Mouse (Mus musculus) cortical plate, adult 2 months (tissue): ENCODE measurements around the gene Pgpep1. TPM values are rescaled to one million over a fixed set of nuclear protein-coding genes. Genes with fewer than 3 reads are reported as not detected.

Source experiments
- H3K27ac ChIP-seq: fragments of 200-500 bp; 2 replicates; pipeline ENCODE4 v1.5.1; 2012; ENCODE audit warnings: low read length, control low read depth, inconsistent platforms; ENCODE audit not compliant: insufficient read depth
- H3K4me1 ChIP-seq: fragments of 200-500 bp; 2 replicates; pipeline ENCODE4 v1.6.1; 2011; ENCODE audit warnings: low read length; ENCODE audit not compliant: control insufficient read depth, insufficient read depth
- H3K4me3 ChIP-seq: fragments of 200-500 bp; 2 replicates; pipeline ENCODE4 v1.5.1; 2011; ENCODE audit warnings: mild to moderate bottlenecking, low read length, control low read depth; ENCODE audit not compliant: insufficient read depth
- CTCF ChIP-seq: fragments of 200-500 bp; IDR thresholded peaks from 2 replicates; pipeline ENCODE4 v1.5.1; 2011; ENCODE audit warnings: mild to moderate bottlenecking, control low read depth, low read length; ENCODE audit not compliant: insufficient read depth; ENCODE audit errors: extremely low read depth
- POLR2A ChIP-seq: fragments of 200-500 bp; IDR thresholded peaks from 2 replicates; pipeline ENCODE4 v1.6.1; 2011; ENCODE audit warnings: mild to moderate bottlenecking, low read length, control low read depth; ENCODE audit not compliant: insufficient read depth; ENCODE audit errors: extremely low read depth
- polyA plus RNA-seq: library from polyadenylated mRNA; depleted of rRNA; stranded (reverse); fragments of >200 nt; gene quantifications from 2 replicates; pipeline ENCODE4 v1.2.3, GENCODE M21; 2012

The Pgpep1 gene
- polyA plus RNA-seq, 1 experiment = 18.1 TPM

GRCm38 (mm10) chr8:70655469-70655868, 4.7 kb downstream of the Pgpep1 start:
- peaks cover 2% of the 10 kb centered on the region for H3K4me1 ChIP-seq
- no peak overlapping the region for H3K4me3 ChIP-seq
- H3K27ac ChIP-seq = no peak overlapping the region
- TF ChIP-seq CTCF (no peak), POLR2A (no peak)

- no peaks in the 10 kb centered on the region; the same call in 1 of the 2 replicates for H3K4me1 ChIP-seq
- TF ChIP-seq POLR2A (no peak), CTCF (no peak)
- no peak overlapping the region for H3K4me3 ChIP-seq
- no peak overlapping the region for H3K27ac ChIP-seq
Observed at GRCm38 (mm10) chr8:70654121-70654520, 6.1 kb downstream of the Pgpep1 start.

GRCm38 (mm10) chr8:70653226-70653625, 7.0 kb downstream of the Pgpep1 start:
- Histone ChIP-seq H3K4me1 (no peaks in the 10 kb centered on the region; the same call in 1 of the 2 replicates), H3K4me3 (no peak overlapping the region), H3K27ac (no peak overlapping the region)
- TF ChIP-seq POLR2A (no peak), CTCF (peak; percentile 70)

GRCm38 (mm10) chr8:70650351-70650750, 9.8 kb downstream of the Pgpep1 start:
- H3K27ac ChIP-seq = no peak overlapping the region
- TF ChIP-seq CTCF = no peak
- no peak for TF ChIP-seq POLR2A
- H3K4me3 ChIP-seq = no peak overlapping the region
- no peaks in the 10 kb centered on the region; the same call in 1 of the 2 replicates for H3K4me1 ChIP-seq

- Histone ChIP-seq H3K4me3 (no peak overlapping the region), H3K4me1 (no peaks in the 10 kb centered on the region; the same call in 1 of the 2 replicates), H3K27ac (no peak overlapping the region)
- TF ChIP-seq POLR2A (no peak), CTCF (no peak)
Observed at GRCm38 (mm10) chr8:70649324-70649723, 10.9 kb downstream of the Pgpep1 start.

GRCm38 (mm10) chr8:70648921-70649320, 11.3 kb downstream of the Pgpep1 start:
- no peak for TF ChIP-seq POLR2A
- TF ChIP-seq CTCF = no peak
- H3K4me3 ChIP-seq = no peak overlapping the region
- no peak overlapping the region for H3K27ac ChIP-seq
- H3K4me1 ChIP-seq = no peaks in the 10 kb centered on the region; the same call in 1 of the 2 replicates

GRCm38 (mm10) chr8:70648164-70648442, 12.1 kb downstream of the Pgpep1 start:
- H3K27ac ChIP-seq = no peak overlapping the region
- no peak overlapping the region for H3K4me3 ChIP-seq
- no peak for TF ChIP-seq POLR2A
- TF ChIP-seq CTCF = no peak
- H3K4me1 ChIP-seq = no peaks in the 10 kb centered on the region

- Histone ChIP-seq H3K27ac (no peak overlapping the region), H3K4me3 (no peak overlapping the region), H3K4me1 (no peaks in the 10 kb centered on the region)
- TF ChIP-seq POLR2A (no peak), CTCF (no peak)
Observed at GRCm38 (mm10) chr8:70647343-70648163, 12.6 kb downstream of the Pgpep1 start.

GRCm38 (mm10) chr8:70646775-70647174, 13.4 kb downstream of the Pgpep1 start:
- no peaks in the 10 kb centered on the region for H3K4me1 ChIP-seq
- no peak overlapping the region for H3K27ac ChIP-seq
- H3K4me3 ChIP-seq = no peak overlapping the region
- TF ChIP-seq POLR2A (no peak), CTCF (no peak)

- no peak overlapping the region for H3K27ac ChIP-seq
- H3K4me3 ChIP-seq = no peak overlapping the region
- TF ChIP-seq CTCF (no peak), POLR2A (no peak)
- no peaks in the 10 kb centered on the region for H3K4me1 ChIP-seq
Observed at GRCm38 (mm10) chr8:70646369-70646768, 13.8 kb downstream of the Pgpep1 start.
